Mouse (Mus musculus): ENCODE data around the gene Chpf. TPM values are rescaled to one million over a fixed set of nuclear protein-coding genes. Genes with fewer than 3 reads are reported as not detected.
A peak's percentile ranks its signal among the peaks of the same experiment; 100 is the strongest.

Gene Chpf
- total RNA-seq, 2 experiments from 2014 or later, result 79.8 to 80.6 TPM

DNA sequence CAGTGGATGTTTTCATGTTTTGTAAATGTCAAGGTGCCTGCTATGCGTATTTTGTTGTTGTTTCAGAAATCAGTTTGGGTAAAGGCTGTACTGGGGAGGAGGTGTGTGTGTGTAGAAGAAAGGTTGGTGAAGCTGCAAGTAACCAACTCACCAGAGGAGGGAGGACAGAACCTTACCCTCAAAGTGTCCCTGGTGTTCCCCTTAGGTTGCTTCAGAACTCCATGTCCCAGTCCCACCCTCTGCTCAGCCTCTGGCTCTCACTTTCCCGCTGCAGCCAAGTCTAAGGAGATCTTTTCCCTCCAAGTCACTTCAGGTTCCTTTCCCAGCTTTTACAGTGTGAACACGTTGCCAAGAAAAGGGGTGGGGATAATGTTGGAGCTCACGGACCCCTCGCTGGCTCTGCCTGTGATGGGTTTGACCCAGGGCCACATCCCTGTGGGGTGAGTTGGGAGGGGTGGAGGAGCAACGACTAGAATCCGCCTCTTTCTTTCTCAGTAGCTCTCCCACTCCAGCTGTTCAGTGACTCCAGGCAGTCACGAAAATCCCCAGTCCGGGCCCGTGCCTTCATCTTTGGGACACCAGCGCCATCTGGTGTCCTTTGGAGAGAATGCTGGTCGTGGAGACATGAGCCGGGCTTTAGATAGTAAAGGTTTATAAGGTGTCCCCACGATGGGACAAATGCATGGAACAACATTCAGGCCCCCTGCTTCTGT is 11.7 kb downstream of the Chpf start:
- peak; percentile 78 to 80 for DNase-seq (ENCODE audit: extremely low spot score in 1 of 2, low spot score in 2 of 2)
- intact Hi-C loops (cut with DNase I), result loop anchor here (2.0 kb wide), 2 partner anchors 21 to 125 kb away; no protein-coding TSS in a partner anchor

DNA sequence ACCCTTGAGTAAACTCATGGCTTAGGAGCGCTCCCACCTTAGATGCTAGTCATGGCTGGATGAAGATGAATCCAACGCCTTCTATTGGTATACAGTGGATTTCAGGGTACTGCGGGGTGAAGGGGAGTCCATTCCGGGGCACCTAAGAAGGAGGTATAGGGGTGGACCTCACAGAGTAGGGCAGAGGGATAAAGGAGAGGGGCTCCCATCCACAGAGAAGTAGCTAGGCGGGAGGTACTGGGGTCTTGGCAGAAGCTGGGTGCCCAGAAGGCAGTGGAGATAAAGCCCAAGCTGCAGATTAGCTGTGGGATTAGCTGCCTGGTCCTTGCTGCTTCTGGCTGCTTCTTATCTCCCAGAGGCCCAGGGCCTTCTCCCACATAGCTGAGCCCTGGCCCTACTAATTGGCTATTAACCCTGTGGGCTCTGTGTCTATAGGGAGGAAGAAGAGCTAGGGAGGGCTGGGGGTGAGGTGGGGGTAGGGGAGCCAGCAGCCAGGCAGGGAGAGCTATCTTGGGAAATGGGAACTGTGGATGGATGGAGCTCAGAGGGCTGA is 15.4 kb downstream of the Chpf start:
- intact Hi-C loops (cut with DNase I), result no loop called here
- DNase-seq (ENCODE audit: extremely low spot score in 1 of 2, low spot score in 2 of 2), result no peak

DNA sequence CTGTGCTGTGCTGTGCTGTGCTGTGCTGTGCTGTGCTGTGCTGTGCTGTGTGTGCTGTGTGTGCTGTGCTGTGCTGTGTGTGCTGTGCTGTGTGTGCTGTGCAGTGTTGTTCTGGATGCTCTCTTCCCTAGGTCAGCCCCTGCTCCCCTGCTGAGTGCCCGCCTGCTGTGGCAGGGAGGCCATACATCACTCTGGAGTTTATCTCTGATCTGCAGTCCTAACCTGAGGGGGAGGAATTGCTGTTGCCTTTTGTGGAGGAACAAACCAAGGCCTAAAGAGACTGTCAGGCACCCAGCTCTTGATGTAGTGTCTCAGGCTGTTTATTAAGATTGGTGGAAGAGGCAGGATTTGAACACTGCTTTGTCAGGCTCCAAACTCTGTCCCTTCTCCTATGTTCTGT is 16.5 kb downstream of the Chpf start:
- intact Hi-C loops (cut with DNase I), result no loop called here
- DNase-seq (ENCODE audit: extremely low spot score in 1 of 2, low spot score in 2 of 2), result no peak

DNA sequence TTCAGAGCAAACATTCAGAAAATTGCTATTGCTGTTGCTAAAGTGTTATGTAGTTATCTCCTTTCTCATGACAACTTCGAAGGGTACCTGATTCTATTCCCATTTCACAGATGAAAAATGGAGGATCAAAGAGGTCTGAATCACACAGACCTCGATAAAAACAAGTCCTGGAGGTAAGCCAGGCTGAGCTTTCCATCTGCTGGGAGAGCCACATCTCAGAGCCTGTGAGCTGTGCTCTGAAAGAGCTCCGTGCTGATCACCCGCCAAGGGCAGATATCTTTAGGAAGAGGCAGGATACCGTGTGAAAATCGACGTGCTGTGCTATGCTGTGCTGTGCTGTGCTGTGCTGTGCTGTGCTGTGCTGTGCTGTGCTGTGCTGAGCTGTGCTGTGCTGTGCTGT is 18.8 kb downstream of the Chpf start:
- intact Hi-C loops (cut with DNase I), result no loop called here
- DNase-seq (ENCODE audit: extremely low spot score in 1 of 2, low spot score in 2 of 2), result no peak

DNA sequence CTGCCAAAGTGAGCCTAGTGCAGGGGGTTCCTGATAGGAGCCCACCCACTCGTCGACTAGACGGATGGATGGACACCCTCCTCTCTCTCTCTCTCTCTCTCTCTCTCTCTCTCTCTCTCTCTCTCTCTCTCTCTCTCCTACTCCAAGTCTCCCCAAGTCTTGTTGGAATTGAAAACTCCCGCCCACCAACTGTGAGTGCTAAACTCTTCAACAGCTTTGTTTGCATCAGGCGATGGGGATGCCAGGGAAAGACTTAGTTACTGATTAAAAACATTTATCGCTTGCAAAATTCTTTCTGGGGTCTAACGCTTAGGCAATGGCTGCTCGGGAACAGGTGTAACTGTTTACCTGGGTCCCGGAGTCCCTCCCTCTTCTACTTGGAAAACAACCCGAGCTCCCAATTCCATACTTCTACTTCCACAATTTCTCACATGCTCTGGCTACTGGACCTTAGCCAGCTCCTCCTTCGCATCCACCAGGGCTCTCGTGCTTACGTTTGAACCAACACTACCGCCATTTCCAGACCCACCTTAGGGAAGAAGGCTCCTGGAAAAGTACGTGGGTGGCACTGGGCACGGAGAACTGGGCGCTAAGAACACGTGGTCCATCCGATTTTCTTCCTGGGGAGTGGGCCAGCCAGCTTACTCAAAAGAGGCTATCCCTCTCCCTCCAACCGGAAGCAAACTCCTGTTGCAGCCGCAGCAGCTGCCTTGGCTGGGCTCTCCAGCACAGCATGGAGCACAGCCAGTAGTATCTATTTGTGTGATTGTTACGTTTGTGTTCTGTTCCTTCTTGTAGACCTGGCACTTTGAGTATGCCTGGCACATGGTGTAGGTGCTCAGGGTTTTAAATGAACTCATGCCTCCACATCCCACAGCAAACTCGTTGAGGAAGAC is 20.1 kb downstream of the Chpf start:
- intact Hi-C loops (cut with DNase I), result no loop called here
- peak; percentile 62 to 67 for DNase-seq (ENCODE audit: extremely low spot score in 1 of 2, low spot score in 2 of 2)

DNA sequence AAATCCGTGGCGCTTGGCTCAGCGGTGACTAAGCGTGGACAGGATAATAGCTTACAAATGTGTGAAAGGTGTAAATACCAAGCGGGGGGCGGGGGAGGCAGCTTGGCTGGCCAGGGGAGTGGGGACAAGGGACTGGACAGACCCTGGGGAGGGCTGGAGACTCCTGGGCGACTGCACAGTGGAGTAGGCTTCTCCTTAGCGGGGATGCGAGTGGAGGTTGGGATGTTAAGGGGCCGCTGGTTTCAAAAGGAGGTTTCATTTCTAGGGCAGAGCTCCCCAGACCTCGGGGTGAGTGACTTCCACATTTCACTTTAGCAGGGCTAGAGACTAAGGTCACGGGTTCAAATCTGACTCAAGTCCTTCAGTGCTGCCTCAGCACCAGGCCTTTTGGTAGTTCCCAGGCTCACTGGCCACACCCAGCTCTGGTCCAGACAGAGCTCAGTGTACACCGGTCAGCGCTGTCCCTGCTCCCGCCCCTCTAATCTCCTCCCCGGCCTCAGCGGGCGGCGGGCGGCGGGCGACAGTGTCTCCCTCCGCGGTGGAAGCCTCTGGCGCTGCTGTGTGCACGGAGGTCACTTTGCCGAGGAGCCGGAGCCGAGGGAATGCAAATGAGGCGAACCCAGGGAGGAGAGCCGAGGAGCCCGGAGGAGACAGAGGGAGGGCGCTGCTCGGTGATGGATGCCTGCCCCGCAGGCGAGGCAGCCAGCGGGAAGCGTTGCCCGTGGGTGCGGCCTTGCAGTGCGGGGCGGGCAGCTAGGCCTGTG is 20.9 kb downstream of the Chpf start:
- peak in 1 of 2 experiments; percentile 63 for DNase-seq (ENCODE audit: extremely low spot score in 1 of 2, low spot score in 2 of 2)
- intact Hi-C loops (cut with DNase I), result no loop called here

DNA sequence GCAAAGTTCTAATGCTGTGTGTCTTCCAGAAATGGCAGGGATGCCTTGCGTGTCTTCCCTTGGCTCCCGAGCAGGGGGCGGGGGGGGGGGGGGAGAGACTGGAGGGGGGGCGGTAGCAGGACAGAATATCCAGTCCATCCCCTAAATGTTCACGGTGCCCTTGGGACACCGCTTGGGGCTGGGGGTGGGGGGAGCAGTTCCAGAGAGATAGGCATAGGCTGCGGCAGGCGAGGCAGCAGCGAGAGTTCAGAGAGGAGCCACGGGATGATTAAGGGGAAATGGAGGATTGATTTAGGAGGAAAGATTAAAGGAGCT is 21.4 kb downstream of the Chpf start:
- no peak for DNase-seq (ENCODE audit: extremely low spot score in 1 of 2, low spot score in 2 of 2)
- intact Hi-C loops (cut with DNase I), result no loop called here

DNA sequence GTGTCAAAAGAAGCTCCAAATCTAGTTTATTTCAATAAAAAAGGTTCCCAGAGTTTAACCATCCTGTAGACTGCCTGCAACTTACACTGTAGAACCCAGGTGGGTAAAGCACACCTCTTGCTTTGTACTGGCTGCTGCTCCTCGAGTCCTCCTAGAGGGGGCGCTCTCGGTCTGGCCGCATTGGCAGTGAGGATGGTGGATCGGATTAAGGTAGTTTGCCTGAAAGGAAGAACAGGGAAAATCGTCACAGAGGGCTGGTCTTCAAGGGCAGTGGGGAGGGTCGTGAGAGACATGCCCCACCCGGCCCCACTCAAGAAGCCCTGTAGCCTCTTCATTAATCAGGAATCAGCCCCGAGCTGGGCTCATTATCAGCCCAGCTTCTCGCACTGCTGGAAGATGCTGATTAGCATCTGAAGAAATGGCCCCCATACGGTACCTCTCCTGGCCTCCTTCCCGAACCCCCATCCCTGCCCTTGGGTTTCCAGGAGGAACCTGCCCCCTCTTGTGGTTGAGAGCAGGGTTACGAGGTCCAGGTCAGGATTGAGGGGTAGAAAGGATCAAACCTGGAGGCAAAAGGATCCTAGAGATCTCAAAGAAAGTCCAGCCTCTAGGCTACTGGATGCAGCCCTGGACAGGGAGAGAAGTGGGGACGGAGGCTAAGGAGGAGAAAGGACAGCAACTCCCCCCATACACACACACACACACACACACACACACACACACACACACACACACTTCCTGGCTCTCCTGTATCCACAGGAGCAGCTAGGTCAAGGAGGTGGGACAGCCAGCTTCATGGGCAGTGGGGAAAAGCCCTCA is 22.2 kb downstream of the Chpf start:
- no peak for DNase-seq (ENCODE audit: extremely low spot score in 1 of 2, low spot score in 2 of 2)
- intact Hi-C loops (cut with DNase I), result no loop called here

DNA sequence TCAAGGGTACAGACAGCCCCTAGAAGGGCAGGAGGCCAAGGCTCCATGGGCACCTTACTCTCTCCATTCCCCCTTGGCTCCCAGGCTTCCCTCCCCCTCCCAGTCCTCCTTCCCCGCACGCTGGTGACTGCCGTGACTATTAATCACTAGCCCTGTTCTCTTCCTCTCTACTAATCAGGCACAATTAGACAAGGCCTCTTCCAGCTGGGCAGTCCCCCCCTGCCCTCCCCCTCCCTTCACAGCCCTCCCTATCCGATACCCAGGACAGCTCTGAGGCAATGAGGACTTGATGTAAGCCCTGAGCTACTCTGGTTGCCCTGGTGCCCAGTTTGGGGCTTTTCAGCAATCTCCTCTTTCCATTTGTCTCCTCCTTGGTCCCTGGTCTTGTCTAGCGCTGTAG is 23.2 kb downstream of the Chpf start:
- DNase-seq (ENCODE audit: extremely low spot score in 1 of 2, low spot score in 2 of 2), result no peak
- intact Hi-C loops (cut with DNase I), result no loop called here

DNA sequence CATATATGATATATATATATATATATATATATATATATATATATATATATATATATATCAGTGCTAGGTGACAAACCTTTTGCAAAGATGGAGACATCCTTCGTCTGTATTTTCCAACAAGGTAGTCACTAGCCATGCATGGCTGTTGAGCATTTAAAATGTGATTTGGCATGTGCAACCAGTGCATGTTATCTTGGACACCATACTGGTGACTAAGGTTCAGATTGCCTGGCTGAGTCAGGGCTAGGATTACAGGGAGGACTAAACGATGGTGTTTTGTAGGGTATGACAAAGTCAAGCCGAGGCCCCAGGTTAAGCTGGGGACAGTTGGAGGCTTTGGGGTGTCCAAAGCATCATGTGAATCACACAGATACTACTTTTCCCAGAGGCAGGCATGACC is 23.7 kb downstream of the Chpf start:
- intact Hi-C loops (cut with DNase I), result no loop called here
- DNase-seq (ENCODE audit: extremely low spot score in 1 of 2, low spot score in 2 of 2), result no peak

DNA sequence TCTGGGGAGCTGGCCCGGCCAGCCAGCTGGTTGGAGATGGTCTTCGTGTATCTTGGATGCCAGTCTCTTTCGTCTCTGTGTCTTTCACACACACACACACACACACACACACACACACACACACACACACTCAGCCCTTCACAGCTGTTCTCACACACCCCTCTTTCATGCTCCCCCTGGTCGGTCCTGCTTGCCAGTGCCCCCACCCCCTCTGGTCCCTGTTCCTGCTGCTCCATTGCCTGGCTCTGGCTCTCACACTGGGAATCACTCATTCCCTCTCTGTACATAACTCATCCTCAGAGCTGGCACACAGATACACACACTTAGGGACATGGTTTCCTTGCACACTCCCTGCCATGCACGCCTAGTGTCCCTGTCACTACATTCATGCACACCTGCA is 27.2 kb downstream of the Chpf start:
- DNase-seq (ENCODE audit: extremely low spot score in 1 of 2, low spot score in 2 of 2), result peak in 1 of 2 experiments; percentile 53
- intact Hi-C loops (cut with DNase I), result no loop called here

DNA sequence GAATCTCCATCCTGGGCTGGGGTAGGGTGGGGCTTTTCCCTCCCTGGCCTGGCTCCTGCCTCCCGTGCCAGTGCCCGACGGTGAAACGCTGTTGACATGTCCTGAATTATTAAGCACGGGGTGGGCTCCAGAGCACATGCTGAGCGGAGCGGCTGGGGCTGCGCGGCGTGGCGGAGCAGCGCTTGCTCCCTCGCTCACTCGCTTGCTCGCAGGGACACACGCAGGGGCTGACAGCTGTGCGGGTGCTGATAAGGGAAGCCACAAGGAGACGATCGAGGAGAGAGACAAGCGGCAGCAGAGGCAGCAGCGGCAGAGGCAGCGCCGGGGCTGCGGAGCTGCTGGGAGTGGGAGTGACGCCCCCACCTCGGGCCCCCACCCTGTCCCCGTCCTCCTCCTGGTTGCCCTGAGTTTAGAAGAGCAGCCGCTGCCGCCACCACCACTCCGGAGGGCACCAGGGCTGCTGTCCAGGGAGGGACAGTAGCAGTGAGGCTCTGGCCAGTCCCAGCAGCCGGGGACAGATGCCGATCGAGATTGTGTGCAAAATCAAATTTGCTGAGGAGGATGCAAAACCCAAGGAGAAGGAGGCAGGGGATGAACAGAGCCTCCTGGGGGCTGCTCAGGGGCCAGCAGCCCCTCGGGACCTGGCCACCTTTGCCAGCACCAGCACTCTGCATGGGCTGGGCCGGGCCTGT is 28.6 kb downstream of the Chpf start, which contains the start of gene Asic4:
Asic4 (plus strand) TSS at position 123 of the 692 bp plus-strand sequence.
- intact Hi-C loops (cut with DNase I), result no loop called here
- DNase-seq (ENCODE audit: extremely low spot score in 1 of 2, low spot score in 2 of 2), result peak in 1 of 2 experiments; percentile 45

DNA sequence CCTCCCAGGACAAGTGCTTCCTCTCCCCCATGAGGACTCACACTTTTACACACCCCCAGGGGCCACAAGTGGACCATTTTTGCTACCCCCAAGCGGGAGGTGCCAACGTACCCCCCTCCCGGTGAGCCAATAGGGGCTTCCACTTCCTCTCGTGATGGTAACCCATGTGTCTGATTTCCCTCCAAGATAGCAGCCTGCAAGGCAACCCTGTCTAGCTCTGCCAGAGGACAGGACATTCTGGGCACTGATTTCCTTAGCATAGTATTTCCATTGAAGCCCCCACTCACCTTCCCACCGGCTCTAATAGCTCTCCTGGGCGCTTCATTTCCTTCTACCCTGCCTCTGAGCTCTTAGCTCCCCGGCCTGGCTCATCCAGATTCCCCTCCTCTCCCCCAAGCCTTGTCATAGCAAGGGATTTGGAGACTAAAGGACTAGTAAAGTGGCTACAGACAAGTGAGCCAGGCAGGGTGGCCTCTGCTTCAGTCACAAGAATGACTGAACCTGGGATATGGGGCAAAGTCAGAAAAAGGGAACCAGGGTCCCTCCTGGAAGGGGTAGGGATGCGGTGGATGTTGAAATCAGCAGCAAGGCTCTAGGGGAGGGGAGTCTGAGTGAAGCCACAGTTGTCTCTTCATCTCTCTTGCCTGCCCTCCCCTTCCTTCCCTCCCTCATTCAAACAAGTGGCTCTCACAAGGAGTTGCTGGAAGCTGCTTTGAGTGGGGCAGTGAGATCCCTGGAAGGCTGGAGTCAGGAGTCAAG is 29.6 kb downstream of the Chpf start:
- no peak for DNase-seq (ENCODE audit: extremely low spot score in 1 of 2, low spot score in 2 of 2)
- intact Hi-C loops (cut with DNase I), result no loop called here

DNA sequence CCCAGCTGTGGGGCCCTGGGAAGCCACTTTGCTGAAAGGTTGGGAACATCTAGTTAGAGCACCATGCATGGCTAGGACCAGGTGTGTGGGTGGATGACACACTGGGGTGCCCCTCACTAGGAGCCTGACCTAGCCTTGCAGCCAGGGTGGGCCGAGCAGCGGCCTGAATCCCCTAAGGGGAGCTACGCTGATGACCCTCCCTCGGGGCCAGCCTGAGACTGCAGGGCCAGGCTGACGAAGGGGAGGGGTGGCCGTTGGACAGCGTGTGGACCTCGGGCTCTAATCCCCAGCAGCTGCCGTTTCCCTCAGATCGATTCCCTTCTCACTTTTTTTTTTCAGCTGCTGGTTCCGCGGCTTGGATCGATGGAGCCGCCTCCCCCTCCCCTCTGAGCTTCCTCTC is 30.2 kb downstream of the Chpf start:
- intact Hi-C loops (cut with DNase I), result no loop called here
- DNase-seq (ENCODE audit: extremely low spot score in 1 of 2, low spot score in 2 of 2), result peak in 1 of 2 experiments; percentile 36

DNA sequence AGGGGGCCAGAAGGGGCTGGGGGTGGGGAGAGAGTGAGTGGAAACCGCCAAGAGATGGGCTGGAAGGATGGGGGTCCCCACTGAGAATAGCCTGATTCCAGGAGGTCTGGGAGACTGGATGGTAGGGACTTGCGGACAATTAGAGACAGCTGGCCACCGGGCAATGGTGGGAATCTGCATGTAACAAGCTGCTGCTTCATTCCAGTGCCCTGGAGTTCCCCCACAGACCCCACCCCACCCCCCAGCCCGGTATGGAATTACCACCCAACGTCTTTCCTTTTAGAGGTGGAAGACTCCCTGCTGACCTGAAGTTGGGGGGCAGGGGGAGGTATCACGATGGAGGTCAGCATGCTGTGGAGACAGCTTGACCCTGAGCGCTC is 31.1 kb downstream of the Chpf start:
- no peak for DNase-seq (ENCODE audit: extremely low spot score in 1 of 2, low spot score in 2 of 2)
- intact Hi-C loops (cut with DNase I), result no loop called here

DNA sequence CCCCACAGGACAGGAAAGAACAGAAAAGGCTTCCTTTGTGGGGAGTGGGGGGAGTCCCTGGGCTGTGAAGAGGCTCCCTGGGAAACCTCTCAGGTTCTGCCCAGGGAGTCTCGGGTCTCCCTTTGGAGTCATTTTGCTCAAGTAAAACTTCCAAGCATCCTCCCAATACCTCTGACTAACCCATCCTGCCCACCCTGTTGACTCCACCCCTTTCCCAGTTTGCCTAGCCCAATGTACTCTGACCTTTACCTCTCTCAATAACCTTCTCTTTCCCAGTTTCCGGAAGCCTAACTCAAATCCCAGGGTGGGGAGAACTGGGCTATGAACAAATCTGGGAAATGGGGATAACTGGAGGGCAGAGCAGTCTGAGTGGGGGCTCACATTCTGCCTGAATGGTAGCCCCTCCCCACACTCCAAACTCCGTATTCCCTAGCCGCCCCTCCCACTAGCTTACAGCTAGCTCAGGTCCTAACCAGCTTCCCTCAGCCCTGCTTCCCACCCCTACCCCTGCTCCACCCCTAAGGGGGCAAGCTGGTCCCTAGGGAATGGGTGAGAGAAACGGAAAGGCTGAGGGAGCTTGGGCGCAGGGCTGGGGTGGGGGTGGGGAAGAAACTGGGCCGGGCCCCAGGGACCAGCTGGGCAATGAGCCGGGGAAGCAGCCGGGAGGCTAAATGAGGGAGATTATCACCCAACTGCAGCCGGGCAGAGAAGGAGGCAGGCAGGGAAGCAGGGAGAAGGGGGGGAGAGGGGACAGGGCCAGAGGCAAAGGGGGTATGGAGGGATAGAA is 31.6 kb downstream of the Chpf start:
- intact Hi-C loops (cut with DNase I), result loop anchor here (2.0 kb wide), 1 partner anchor 19 kb away; no protein-coding TSS in a partner anchor
- peak in 1 of 2 experiments; percentile 68 for DNase-seq (ENCODE audit: extremely low spot score in 1 of 2, low spot score in 2 of 2)

Measured in left cerebral cortex, postnatal 10 days (tissue).